Mouse (Mus musculus) embryonic fibroblast, embryonic 13.5 days (primary cell): ENCODE results near the gene Icam4.

Experiments used
- CTCF ChIP-seq: IDR thresholded peaks from 2 replicates; pipeline ENCODE4 v1.5.1; 2011; ENCODE audit warnings: mild to moderate bottlenecking, control low read depth, low read length, moderate library complexity, borderline replicate concordance; ENCODE audit not compliant: insufficient read depth
- POLR2A ChIP-seq: IDR thresholded peaks from 2 replicates; pipeline ENCODE4 v1.6.1; 2011; ENCODE audit warnings: low read depth, mild to moderate bottlenecking, control low read depth, low read length, moderate library complexity

DNA sequence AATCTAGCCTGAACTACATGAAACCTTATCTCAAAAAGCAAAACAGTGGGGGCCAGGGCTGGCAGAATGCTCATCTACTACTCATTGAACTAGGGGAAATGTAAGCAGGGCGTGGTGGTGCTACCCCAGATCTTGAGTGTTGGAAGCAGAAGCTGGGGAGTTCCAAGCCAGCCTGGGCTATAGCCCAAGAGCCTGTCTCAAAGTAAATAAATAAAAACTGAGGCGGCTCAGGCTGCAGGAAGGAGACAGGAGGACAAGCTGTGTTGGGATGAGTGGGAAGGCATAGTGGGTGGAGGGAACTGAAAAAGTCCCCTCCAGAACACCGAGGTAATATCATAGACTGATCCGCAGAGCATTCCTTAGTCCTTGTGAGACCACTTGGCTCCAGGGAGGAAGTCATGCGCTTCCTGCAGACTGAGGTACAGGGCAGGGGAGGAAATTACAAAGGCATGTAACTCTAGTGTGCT lies 17.3 kb upstream of the Icam4 start:
- no peak for TF ChIP-seq CTCF
- TF ChIP-seq POLR2A = no peak
